ENCODE assay signal across 7 mouse cellular contexts in genomic region chr9:121355431-121356141, GRCm38 (mm10). TPM values are rescaled to one million over a fixed set of nuclear protein-coding genes. Genes with fewer than 3 reads are reported as not detected.
A peak's percentile ranks its signal among the peaks of the same experiment; 100 is the strongest.
DNase-seq lines count a peak whose midpoint lies in the region; ATAC-seq and TF ChIP-seq lines count a peak whose summit lies in the region.

No protein-coding gene starts in this region.

- H3K36me3 ChIP-seq in kidney, embryonic 16.5 days (ENCODE audit: insufficient read depth, low read length), result no peaks in the 10 kb centered on the region
- no peaks in the 10 kb centered on the region for H3K36me3 ChIP-seq in limb, embryonic 15.5 days
- H3K36me3 ChIP-seq in small intestine, adult 2 months (ENCODE audit: control insufficient read depth, insufficient read depth, low read length), result no peaks in the 10 kb centered on the region

- H3K9ac ChIP-seq in kidney, embryonic 16.5 days (replicated peaks; ENCODE audit: low read length), result peak overlapping the region; percentile 5; the same call in 1 of the 2 replicates
- H3K9ac ChIP-seq in limb, embryonic 15.5 days, result no peak overlapping the region

- H3K27me3 ChIP-seq in kidney, embryonic 16.5 days (ENCODE audit: insufficient read depth, low read length), result no peaks in the 10 kb centered on the region
- no peaks in the 10 kb centered on the region for H3K27me3 ChIP-seq in limb, embryonic 15.5 days
- no peaks in the 10 kb centered on the region for H3K27me3 ChIP-seq in small intestine, adult 2 months (ENCODE audit: control insufficient read depth, insufficient read depth, low read length)

- H3K4me1 ChIP-seq in bone marrow macrophage, adult 2 months (ENCODE audit: control insufficient read depth, insufficient read depth, low read length), result peaks cover 44% of the 10 kb centered on the region
- H3K4me1 ChIP-seq in kidney, embryonic 16.5 days (ENCODE audit: insufficient read depth, low read length), result peaks cover 55% of the 10 kb centered on the region
- H3K4me1 ChIP-seq in limb, embryonic 15.5 days, result peaks cover 84% of the 10 kb centered on the region
- peaks cover 30% of the 10 kb centered on the region for H3K4me1 ChIP-seq in small intestine, adult 2 months (ENCODE audit: control insufficient read depth, insufficient read depth, insufficient read length, low read length)

- DNase-seq in cerebellum, postnatal 10 days, result peak; percentile 87 to 91
- peak; percentile 85 for DNase-seq in gastrocnemius, postnatal 25 days
- DNase-seq in MN1 (ENCODE audit: low spot score), result no peak

- ATAC-seq in kidney, embryonic 16.5 days (ENCODE audit: low FRiP score, low TSS enrichment), result no peak
- peak; percentile 54 for ATAC-seq in limb, embryonic 15.5 days (ENCODE audit: insufficient number of reproducible peaks, low FRiP score, low TSS enrichment, low read depth)

- H3K4me3 ChIP-seq in bone marrow macrophage, adult 2 months (ENCODE audit: insufficient read depth, low read length), result no peak overlapping the region
- H3K4me3 ChIP-seq in kidney, embryonic 16.5 days (ENCODE audit: low read length), result no peak overlapping the region
- H3K4me3 ChIP-seq in limb, embryonic 15.5 days, result no peak overlapping the region
- H3K4me3 ChIP-seq in small intestine, adult 2 months (ENCODE audit: low read depth, low read length), result no peak overlapping the region

- WGBS in kidney, embryonic 16.5 days, result 58% methylated on average over 9 of the region's 9 CpGs
- WGBS in limb, embryonic 15.5 days, result 40% methylated on average over 9 of the region's 9 CpGs
- 72% methylated on average over 9 of the region's 9 CpGs for WGBS in small intestine, adult 2 months

- no peak for TF ChIP-seq CTCF in bone marrow macrophage, adult 2 months (IDR thresholded peaks at IDR 0.05; ENCODE audit: low read depth, low read length)
- TF ChIP-seq CTCF in small intestine, adult 2 months (IDR thresholded peaks at IDR 0.05; ENCODE audit: extremely low read depth, insufficient read length, insufficient replicate concordance, low read depth, low read length), result no peak

- H3K9me3 ChIP-seq in kidney, embryonic 16.5 days (ENCODE audit: low read length), result no peaks in the 10 kb centered on the region
- no peaks in the 10 kb centered on the region for H3K9me3 ChIP-seq in limb, embryonic 15.5 days

- TF ChIP-seq POLR2A in bone marrow macrophage, adult 2 months (IDR thresholded peaks at IDR 0.05; ENCODE audit: borderline replicate concordance, low read depth, low read length), result no peak
- no peak for TF ChIP-seq POLR2A in small intestine, adult 2 months (IDR thresholded peaks at IDR 0.05; ENCODE audit: low read depth, low read length)

- H3K4me2 ChIP-seq in kidney, embryonic 16.5 days (replicated peaks; ENCODE audit: low read depth, low read length), result no peak overlapping the region
- H3K4me2 ChIP-seq in limb, embryonic 15.5 days, result peak overlapping the region; percentile 17; the same call in 1 of the 2 replicates

- H3K27ac ChIP-seq in bone marrow macrophage, adult 2 months (ENCODE audit: insufficient read depth, low read depth, low read length), result peak overlapping the region; percentile 70
- H3K27ac ChIP-seq in kidney, embryonic 16.5 days (ENCODE audit: low read length), result peak overlapping the region; percentile 2; the same call in 1 of the 2 replicates
- peak overlapping the region; percentile 93 for H3K27ac ChIP-seq in limb, embryonic 15.5 days
- H3K27ac ChIP-seq in small intestine, adult 2 months (ENCODE audit: insufficient read depth, low read depth, low read length), result peak overlapping the region; percentile 52

RNA-seq across cellular contexts. Expression of gene Trak1, which starts 58.3 kb away (rescaled TPM):
- 51.5 and 61.1 TPM in 2 replicates for polyA plus RNA-seq in bone marrow macrophage, adult 2 months (2012; ENCODE audit: insufficient read depth, insufficient read length, missing spikeins)
- 100 to 1,000 TPM; 180 to 193 TPM for total RNA-seq in gastrocnemius, postnatal 25 days (2021)
- 16.2 and 17.7 TPM in 2 replicates for polyA plus RNA-seq in kidney, embryonic 16.5 days (2015; fragmentation: Nextera tagmentation; extraction: Ambion mirVana)
- polyA plus RNA-seq in limb, embryonic 15.5 days (2015; fragmentation: Nextera tagmentation; extraction: Ambion mirVana), result 22.5 and 25.9 TPM in 2 replicates
- polyA plus RNA-seq in small intestine, adult 2 months (2012; rRNA removed), result 55.4 and 99.8 TPM in 2 replicates

Comparison
In these comparisons a context has a peak if more than half of its experiments do, and no peak if none do; other contexts are left out.
1. H3K27ac ChIP-seq: peak in every context shown above with its lines; median percentile 93 in limb, embryonic 15.5 days; 70 in bone marrow macrophage, adult 2 months; 52 in small intestine, adult 2 months; 2 in kidney, embryonic 16.5 days.